Mouse (Mus musculus): ENCODE data around the gene Gtpbp4. TPM values are rescaled to one million over a fixed set of nuclear protein-coding genes. Genes with fewer than 3 reads are reported as not detected.
A peak's percentile ranks its signal among the peaks of the same experiment; 100 is the strongest.

Gtpbp4 gene
- polyA plus RNA-seq, 1 experiment from 2014 or later, result 50.0 TPM

DNA sequence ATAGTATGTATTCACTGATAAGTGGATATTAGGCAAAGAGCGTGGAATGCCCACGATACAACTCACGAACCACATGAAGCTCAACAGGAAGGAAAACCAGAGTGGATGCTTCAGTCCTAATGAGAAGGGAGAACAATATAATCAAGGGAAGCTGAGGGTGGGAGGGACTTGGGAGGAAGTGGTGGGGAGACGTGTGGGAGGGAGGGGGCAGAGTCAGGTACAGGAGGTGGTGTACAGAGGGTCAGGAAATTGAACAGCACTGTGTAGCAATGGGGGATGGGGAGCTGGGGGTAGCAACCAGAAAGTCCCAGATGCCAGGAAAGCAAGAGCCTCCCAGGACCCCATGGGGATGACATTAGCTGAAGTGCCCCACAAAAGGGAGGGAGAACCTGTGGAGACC lies 34.5 kb upstream of the Gtpbp4 start:
- Histone ChIP-seq H3K27me3 (ENCODE audit: control insufficient read depth, insufficient read depth, low read length) (no peaks in the 10 kb centered on the region), H3K4me2 (replicated peaks; ENCODE audit: low read depth) (no peak overlapping the region), H3K36me3 (ENCODE audit: control insufficient read depth, insufficient read depth, low read length) (no peaks in the 10 kb centered on the region), H3K9me3 (ENCODE audit: control insufficient read depth, low read length) (no peaks in the 10 kb centered on the region), H3K27ac (replicated peaks) (no peak overlapping the region), H3K4me1 (replicated peaks; ENCODE audit: control insufficient read depth, insufficient read depth) (no peaks in the 10 kb centered on the region), H3K9ac (ENCODE audit: low read length) (no peak overlapping the region), H3K4me3 (ENCODE audit: low read depth, low read length) (no peak overlapping the region)
- DNase-seq (ENCODE audit: low spot score) (no peak), ATAC-seq (ENCODE audit: low FRiP score, low TSS enrichment) (no peak)
- TF ChIP-seq CTCF (IDR thresholded peaks at IDR 0.05; ENCODE audit: low read depth), result no peak
- no peak for TF ChIP-seq EP300 (optimal IDR thresholded peaks at IDR 0.05)
- 83% methylated on average over 4 of the region's 4 CpGs for WGBS

DNA sequence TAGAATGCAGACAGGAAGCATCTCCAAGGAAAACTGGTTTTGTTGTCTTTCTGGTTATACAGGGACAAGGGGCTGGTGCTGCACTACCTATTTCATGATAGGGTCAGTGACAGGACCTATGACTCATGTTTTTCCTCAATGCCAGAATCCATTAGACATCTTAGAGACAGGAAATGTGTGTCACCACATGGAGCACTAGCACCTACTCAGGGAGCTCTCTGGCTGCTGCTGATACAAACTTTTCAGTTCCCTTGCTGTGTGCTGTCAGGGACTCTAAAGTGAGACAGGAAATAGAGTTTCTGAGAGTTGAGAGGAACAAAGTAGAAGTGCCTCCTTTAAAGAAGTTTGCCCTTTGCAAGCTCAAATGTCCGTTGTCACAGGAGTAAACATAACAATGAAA lies 31.4 kb upstream of the Gtpbp4 start:
- Histone ChIP-seq H3K4me2 (replicated peaks; ENCODE audit: low read depth) (no peak overlapping the region), H3K27ac (replicated peaks) (no peak overlapping the region), H3K4me3 (ENCODE audit: low read depth, low read length) (no peak overlapping the region), H3K9ac (ENCODE audit: low read length) (no peak overlapping the region), H3K36me3 (ENCODE audit: control insufficient read depth, insufficient read depth, low read length) (no peaks in the 10 kb centered on the region), H3K4me1 (replicated peaks; ENCODE audit: control insufficient read depth, insufficient read depth) (no peaks in the 10 kb centered on the region), H3K27me3 (ENCODE audit: control insufficient read depth, insufficient read depth, low read length) (no peaks in the 10 kb centered on the region), H3K9me3 (ENCODE audit: control insufficient read depth, low read length) (no peaks in the 10 kb centered on the region)
- WGBS, result 47% methylated on average over 1 of the region's 1 CpGs
- no peak; the same call in 1 of the 2 replicates for ATAC-seq (ENCODE audit: low FRiP score, low TSS enrichment)
- DNase-seq (ENCODE audit: low spot score), result no peak
- TF ChIP-seq CTCF (IDR thresholded peaks at IDR 0.05; ENCODE audit: low read depth) (no peak), EP300 (optimal IDR thresholded peaks at IDR 0.05) (no peak)

DNA sequence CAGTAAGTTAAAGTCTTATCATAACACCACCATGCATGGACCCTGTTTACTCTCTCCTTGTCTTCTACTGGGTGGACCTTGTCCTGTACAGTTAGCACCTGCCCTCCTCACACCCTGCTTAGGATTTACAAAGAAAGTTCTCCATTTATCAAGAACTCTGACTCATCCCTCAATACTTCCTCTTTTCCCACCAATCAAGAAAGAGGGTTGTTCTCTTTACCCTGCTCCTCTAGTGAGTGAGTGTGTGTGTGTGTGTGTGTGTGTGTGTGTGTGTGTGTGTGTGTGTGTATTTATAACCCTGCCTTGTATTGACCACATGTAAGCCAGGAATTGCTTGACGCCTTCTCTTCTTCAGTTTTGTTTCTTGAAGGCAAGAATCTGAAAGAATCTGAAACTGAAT lies 26.7 kb upstream of the Gtpbp4 start:
- ATAC-seq (ENCODE audit: low FRiP score, low TSS enrichment) (peak; percentile 98), DNase-seq (ENCODE audit: low spot score) (peak; percentile 81)
- no peaks in the 10 kb centered on the region for H3K4me1 ChIP-seq (replicated peaks; ENCODE audit: control insufficient read depth, insufficient read depth)
- no peak overlapping the region for H3K4me2 ChIP-seq (replicated peaks; ENCODE audit: low read depth)
- peak overlapping the region; percentile 45 for H3K27ac ChIP-seq (replicated peaks)
- H3K36me3 ChIP-seq (ENCODE audit: control insufficient read depth, insufficient read depth, low read length), result no peaks in the 10 kb centered on the region
- H3K4me3 ChIP-seq (ENCODE audit: low read depth, low read length), result no peak overlapping the region
- no peaks in the 10 kb centered on the region for H3K27me3 ChIP-seq (ENCODE audit: control insufficient read depth, insufficient read depth, low read length)
- TF ChIP-seq EP300 (optimal IDR thresholded peaks at IDR 0.05) (no peak), CTCF (IDR thresholded peaks at IDR 0.05; ENCODE audit: low read depth) (no peak)
- H3K9me3 ChIP-seq (ENCODE audit: control insufficient read depth, low read length), result no peaks in the 10 kb centered on the region
- H3K9ac ChIP-seq (ENCODE audit: low read length), result no peak overlapping the region
- 40% methylated on average over 1 of the region's 1 CpGs for WGBS

DNA sequence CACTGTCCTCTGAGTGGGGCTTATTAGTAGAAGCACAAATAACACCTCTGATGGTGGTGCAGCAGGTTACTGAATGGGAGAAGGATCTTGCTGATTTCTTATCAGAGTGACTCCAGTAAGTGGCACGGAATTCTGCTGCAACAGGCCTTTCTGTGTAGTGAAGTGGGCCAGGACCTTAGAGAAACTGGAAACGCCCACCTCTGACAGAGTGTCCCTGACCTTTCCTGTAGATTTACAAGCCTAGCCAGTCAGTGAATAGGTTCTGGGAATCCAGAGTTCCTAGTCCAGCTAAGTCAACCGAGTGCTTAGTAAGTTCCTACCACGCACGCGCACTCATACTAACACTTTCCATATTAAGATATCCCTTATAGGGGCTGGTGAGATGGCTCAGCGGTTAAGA lies 25.7 kb upstream of the Gtpbp4 start:
- no peak for ATAC-seq (ENCODE audit: low FRiP score, low TSS enrichment)
- Histone ChIP-seq H3K4me3 (ENCODE audit: low read depth, low read length) (no peak overlapping the region), H3K9me3 (ENCODE audit: control insufficient read depth, low read length) (no peaks in the 10 kb centered on the region), H3K27me3 (ENCODE audit: control insufficient read depth, insufficient read depth, low read length) (no peaks in the 10 kb centered on the region), H3K4me2 (replicated peaks; ENCODE audit: low read depth) (no peak overlapping the region), H3K27ac (replicated peaks) (peak overlapping the region; percentile 18; the same call in 1 of the 2 replicates), H3K4me1 (replicated peaks; ENCODE audit: control insufficient read depth, insufficient read depth) (no peaks in the 10 kb centered on the region), H3K36me3 (ENCODE audit: control insufficient read depth, insufficient read depth, low read length) (no peaks in the 10 kb centered on the region), H3K9ac (ENCODE audit: low read length) (no peak overlapping the region)
- 80% methylated on average over 7 of the region's 7 CpGs for WGBS
- DNase-seq (ENCODE audit: low spot score), result peak; percentile 22
- TF ChIP-seq EP300 (optimal IDR thresholded peaks at IDR 0.05), result no peak
- no peak for TF ChIP-seq CTCF (IDR thresholded peaks at IDR 0.05; ENCODE audit: low read depth)

DNA sequence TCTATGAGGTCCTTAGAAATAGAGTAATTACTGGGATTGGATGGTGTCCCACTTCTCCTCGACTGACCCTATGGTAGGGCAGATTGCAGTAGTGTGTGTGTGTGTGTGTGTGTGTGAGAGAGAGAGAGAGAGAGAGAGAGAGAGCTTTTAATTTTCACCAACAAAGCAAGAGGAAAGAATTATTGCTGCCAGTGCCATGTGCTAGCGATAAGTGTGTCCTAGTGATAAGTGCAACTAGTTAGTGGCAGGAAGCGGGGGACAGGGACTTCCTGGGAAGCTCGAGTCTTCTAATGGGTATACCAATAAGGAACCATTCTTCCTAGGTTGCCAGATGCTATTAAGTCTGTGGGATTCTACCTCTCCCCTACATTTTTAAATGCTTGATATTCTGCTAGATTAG lies 23.8 kb upstream of the Gtpbp4 start:
- no peak overlapping the region for H3K9ac ChIP-seq (ENCODE audit: low read length)
- DNase-seq (ENCODE audit: low spot score) (no peak), ATAC-seq (ENCODE audit: low FRiP score, low TSS enrichment) (no peak)
- 79% methylated on average over 4 of the region's 4 CpGs for WGBS
- no peaks in the 10 kb centered on the region for H3K9me3 ChIP-seq (ENCODE audit: control insufficient read depth, low read length)
- H3K27ac ChIP-seq (replicated peaks), result no peak overlapping the region
- no peak overlapping the region for H3K4me3 ChIP-seq (ENCODE audit: low read depth, low read length)
- TF ChIP-seq CTCF (IDR thresholded peaks at IDR 0.05; ENCODE audit: low read depth), result no peak
- TF ChIP-seq EP300 (optimal IDR thresholded peaks at IDR 0.05), result no peak
- H3K4me2 ChIP-seq (replicated peaks; ENCODE audit: low read depth), result no peak overlapping the region
- no peaks in the 10 kb centered on the region for H3K27me3 ChIP-seq (ENCODE audit: control insufficient read depth, insufficient read depth, low read length)
- no peaks in the 10 kb centered on the region for H3K36me3 ChIP-seq (ENCODE audit: control insufficient read depth, insufficient read depth, low read length)
- no peaks in the 10 kb centered on the region for H3K4me1 ChIP-seq (replicated peaks; ENCODE audit: control insufficient read depth, insufficient read depth)

DNA sequence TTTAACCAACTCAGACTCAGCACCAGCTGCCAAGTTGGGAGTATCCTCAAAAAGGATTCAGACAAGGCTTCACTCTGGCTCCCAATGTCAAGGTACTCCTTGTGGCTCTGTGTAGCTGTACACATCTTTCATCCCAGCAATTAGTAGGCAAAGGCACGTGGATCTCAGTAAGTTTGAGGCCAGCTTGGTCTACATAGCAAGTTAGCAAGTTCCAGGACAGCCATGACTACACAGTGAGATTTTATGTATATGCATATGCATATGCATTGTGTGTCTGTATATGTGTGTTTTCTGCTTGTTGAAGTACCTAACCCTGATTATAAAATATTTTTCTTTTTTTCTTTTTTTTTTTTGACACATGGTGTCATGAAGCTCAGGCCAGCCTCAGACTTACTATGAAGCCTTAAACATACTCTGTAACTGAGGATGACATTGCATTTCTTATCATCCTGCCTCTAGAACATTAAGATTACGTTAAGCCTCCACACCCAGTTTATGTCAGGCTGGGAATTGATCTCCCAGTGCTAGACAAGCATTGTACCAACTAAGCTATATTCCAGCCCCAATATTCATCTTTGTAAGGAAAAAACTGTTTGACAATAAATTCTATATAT lies 23.2 kb upstream of the Gtpbp4 start:
- Histone ChIP-seq H3K4me3 (ENCODE audit: low read depth, low read length) (no peak overlapping the region), H3K9ac (ENCODE audit: low read length) (no peak overlapping the region), H3K4me1 (replicated peaks; ENCODE audit: control insufficient read depth, insufficient read depth) (no peaks in the 10 kb centered on the region), H3K27me3 (ENCODE audit: control insufficient read depth, insufficient read depth, low read length) (no peaks in the 10 kb centered on the region), H3K27ac (replicated peaks) (no peak overlapping the region), H3K4me2 (replicated peaks; ENCODE audit: low read depth) (no peak overlapping the region), H3K36me3 (ENCODE audit: control insufficient read depth, insufficient read depth, low read length) (no peaks in the 10 kb centered on the region), H3K9me3 (ENCODE audit: control insufficient read depth, low read length) (no peaks in the 10 kb centered on the region)
- ATAC-seq (ENCODE audit: low FRiP score, low TSS enrichment), result no peak
- DNase-seq (ENCODE audit: low spot score), result no peak
- WGBS, result 51% methylated on average over 2 of the region's 2 CpGs
- TF ChIP-seq EP300 (optimal IDR thresholded peaks at IDR 0.05) (no peak), CTCF (IDR thresholded peaks at IDR 0.05; ENCODE audit: low read depth) (no peak)

All from stomach, postnatal 0 days (tissue).